Mouse (Mus musculus): Measurements from ENCODE around the gene Zfp524.
A peak's percentile ranks its signal among the peaks of the same experiment; 100 is the strongest.

Gene Zfp524

DNA sequence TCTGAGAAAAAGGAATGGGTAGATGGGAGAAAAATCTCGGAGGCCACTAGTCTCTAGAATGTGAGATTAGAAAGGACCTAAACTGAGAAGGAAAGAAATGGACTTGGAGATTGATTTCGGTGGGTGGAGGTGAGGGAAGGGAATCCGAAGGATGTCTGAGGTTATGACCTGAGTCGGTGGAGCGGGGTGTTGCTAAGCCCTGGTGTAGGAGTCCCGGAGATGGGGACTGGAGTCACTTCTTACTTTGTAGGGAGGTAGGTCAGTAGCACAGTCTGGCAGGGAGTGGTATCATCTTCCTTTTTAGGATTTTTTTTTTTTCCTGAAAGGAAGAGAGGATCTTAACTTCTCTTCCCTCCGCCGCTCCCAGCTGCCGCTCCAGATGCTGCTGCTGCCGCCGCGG lies 38.2 kb downstream of the Zfp524 start:
- DNase-seq = no peak

DNA sequence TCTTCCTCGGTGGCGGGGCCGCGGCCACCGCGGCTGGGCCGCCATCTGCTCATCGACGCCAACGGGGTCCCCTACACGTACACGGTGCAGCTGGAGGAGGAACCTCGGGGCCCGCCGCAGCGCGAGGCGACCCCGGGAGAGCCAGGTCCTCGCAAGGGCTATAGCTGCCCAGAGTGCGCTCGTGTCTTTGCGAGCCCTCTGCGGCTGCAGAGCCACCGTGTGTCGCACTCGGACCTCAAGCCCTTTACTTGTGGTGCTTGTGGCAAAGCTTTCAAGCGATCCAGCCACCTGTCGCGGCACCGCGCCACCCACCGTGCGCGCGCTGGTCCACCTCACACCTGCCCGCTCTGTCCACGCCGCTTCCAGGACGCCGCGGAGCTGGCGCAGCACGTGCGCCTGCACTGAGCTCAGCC lies 38.7 kb downstream of the Zfp524 start:
- peak; percentile 21 for DNase-seq

DNA sequence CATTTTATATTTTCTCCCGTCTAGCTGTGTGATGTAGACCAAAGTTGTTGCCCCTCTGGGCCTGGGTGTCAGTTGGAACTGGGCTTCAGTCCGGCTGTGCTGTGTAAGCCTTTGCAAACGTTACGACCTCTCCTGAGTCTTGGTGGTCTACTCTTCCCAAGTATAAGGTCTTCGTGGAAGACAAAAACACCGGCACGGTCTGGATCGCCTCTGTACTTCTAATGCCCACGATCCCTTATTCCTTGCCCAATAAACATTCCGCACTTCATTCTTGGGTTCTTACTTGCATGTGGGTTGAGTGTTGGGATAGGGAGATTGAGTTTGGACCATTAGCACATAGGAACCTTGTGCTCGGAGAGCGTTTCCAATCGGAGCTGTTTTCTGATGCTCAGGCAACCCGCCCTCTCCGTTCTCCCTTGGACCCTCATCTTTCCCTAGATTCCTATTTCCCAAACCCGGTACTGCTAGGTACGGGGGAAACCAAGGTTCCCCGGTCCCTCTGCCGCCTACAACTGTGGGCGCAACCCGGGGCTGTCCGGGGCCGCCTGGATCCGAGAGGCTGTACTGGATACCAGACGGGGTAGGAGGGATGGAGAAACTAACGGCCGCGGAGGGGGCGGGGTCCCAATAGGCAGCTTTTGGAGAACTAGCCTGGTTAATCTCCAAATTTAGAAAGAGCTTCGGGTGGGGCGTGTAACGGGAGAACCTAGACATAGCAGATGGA lies 39.4 kb downstream of the Zfp524 start:
- DNase-seq = no peak

DNA sequence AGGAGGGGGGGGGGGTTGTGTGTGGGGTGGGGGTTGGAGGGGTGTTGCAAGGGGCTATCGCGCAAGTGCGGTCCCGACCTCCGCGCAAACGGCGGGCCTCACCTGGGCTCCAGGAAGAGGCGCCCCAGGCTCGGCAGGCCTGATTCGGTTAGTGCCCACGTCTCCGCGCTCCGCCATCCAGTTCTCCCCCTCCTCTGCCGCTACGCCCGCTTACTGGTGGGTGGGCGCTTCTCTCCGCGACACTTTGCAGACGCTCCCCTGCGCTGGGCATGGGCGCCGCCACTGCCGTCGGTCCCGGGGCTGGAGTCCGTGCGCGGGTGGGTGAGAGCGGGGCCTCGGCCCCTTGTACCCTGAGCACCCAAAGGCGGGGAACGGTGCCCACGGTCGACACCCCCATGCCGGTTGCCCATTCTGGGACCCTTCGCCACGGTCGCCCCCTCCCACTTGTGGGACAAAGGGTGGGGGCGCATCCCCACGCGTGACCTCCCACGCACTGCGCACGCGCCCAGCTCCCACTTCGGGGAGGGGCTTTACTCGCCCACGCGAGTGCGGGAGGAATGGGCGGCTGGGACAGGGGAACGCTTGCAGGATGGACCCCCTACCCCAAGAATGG lies 42.5 kb downstream of the Zfp524 start:
- DNase-seq = peak; percentile 30

DNA sequence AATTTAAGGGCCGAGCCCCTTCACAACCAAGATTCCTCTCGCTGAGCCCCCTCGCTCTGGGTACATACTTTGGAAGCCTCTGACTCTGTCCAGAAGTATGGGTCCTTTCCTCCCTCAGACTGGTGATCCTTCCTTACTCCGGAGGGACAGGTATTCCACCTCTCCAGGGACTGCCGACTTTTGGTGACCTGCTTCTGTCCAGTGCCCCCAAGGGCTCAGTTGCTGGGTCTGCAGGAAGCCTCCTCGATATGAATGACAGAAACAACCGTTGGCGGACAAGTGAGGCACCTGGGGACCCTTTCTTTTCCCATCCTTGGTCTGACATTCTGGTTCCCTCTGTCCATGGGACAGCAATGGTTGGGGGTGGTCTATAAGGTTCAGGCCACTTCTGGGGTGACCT lies 43.2 kb downstream of the Zfp524 start:
- no peak for DNase-seq

DNA sequence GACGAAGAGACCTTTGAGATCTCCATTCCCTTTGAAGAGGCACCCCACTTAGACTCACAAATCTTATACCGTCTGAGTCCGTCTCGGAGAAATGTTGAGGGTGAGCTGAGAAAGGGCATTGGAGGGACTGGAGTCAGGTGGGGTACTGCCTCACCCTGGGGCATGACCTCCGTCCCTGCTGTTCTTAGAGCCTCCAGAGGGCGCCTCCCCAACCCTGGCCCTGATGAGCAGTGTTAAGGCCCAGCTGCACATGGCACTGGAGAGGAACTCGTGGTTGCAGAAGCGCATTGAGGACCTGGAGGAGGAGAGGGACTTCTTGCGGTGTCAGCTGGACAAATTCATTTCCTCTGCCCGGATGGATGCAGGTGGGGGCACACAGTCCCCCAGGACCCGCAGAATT lies 43.6 kb downstream of the Zfp524 start:
- peak; percentile 11 for DNase-seq

DNA sequence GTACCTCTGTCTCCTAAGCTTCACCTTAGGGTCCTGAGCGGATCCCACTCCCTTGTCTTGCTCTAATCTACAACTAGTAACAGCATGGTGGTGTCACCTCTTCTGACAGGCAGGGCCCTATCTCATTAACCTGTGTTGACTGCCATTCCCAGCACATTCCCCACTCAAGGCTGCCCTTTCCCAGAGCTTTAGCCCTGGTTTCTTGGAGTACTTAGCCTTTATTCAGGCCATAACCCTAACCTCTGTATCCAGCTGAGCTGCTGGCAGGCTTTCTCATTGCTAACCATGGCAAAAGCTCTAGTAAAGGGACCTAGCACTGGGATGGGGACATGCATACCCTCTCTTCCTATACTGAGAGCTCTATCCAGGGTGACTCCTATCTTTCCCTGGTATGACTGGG lies 44.4 kb downstream of the Zfp524 start:
- no peak for DNase-seq

DNA sequence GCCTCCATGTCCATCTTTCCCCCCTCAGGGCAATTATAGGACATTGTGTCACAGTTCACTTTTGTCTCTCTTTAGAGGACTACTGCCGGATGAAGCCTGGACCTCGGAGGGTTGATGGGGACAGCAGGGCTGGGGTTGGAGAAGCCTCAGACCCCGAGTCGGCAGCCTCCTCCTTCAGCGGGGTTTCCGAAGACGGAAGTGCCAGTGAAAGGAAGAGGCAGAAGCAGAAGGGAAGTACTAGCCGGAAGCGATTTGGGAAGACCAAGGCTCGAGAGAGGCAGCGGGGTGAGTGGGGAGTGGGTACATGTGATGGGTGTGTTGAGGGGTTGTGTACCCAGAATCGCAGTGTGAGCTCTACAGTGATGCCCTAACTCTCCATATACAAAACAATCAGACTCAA lies 45.2 kb downstream of the Zfp524 start:
- DNase-seq = no peak

DNA sequence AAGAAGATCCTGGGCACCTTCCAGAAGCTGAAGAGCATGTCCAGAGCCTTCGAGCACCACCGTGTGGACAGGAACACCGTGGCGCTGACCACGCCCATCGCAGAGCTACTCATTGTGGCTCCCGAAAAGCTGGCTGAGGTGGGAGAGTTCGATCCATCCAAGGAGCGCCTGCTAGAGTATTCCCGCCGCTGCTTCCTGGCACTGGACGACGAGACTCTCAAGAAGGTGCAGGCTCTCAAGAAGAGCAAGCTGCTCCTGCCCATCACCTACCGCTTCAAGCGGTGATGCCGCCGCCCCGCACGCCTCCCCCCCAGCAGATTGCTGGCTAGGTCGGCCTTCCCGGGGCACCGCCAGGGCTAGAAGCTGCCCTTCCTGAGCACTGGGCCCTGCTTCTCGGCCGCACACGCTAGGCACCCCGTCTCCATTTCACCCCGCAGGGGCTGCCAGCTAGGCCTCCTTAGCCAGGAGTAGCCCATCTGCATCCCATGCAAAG lies 46.1 kb downstream of the Zfp524 start:
- peak; percentile 89 for DNase-seq

DNA sequence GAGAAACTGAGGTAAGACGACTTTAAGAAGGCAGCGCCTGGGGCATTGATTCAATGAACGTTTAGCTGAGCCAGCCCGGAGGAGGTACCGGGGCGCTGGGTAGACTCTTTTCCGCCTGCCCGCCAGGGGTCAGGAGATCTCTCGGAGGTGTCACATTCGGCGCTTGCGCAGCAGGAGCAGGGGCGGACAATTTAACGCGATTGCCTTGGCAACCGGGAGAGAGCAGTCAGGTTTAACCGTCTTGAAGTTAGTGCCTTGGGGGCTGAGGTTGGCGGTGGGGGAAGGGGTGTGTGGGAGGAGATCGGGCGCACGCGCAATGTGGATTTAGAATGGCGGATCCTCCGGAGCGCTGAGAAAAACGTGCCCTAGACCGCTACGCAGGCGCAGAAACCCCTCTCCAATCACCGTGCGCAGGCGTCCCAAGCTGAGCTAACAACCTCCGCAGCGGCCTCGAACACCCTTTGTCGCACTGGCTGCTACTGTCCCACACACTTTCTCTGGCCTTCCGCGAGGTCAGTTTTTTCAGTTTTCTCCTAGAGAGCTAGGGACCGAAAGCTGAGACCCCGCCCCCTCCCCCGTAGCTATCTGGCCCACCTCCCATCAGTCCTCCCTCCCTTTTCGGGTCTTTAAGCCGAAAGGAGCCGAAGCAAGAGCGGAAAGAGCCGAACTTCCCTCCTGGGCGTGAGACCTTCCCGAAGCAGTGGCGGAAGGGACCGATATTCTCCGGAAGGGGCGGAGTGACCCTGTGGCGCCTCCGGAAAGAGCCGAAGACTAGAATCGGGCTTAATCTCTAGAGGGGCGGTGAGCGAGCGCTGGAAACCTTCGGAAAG lies 46.9 kb downstream of the Zfp524 start:
- DNase-seq = peak; percentile 99

DNA sequence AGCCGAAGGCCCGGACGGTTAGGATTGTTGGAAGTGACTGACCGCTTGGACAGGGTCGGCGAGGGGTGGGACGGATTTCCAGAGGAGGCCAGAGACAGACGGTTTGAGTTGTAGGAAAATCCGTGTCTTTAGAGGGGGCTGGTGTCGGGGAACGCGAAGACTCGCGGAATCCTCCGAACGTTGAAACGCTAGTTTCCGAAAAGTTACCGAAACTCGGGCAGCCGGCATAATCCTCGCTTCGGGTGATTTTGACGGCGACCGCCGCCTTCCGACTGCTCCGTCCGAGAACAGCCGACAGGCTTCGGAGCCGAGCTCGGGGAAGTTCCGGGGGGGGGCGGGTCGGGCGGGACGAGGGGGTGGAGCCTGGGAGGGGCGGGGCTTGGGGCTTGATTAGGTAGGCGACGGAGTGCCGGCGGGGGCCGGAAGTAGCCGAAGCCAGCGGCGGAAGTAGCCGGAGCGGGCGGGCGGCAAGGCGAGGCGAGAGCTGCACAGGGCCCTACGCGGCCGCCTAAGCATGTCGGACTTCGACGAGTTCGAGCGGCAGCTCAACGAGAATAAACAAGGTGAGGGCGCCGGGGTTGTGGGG lies 47.7 kb downstream of the Zfp524 start, which contains the start of gene U2af2:
TSS of gene U2af2 (plus strand) at position 370 of the 586 bp plus-strand sequence.
- peak; percentile 97 for DNase-seq

DNA sequence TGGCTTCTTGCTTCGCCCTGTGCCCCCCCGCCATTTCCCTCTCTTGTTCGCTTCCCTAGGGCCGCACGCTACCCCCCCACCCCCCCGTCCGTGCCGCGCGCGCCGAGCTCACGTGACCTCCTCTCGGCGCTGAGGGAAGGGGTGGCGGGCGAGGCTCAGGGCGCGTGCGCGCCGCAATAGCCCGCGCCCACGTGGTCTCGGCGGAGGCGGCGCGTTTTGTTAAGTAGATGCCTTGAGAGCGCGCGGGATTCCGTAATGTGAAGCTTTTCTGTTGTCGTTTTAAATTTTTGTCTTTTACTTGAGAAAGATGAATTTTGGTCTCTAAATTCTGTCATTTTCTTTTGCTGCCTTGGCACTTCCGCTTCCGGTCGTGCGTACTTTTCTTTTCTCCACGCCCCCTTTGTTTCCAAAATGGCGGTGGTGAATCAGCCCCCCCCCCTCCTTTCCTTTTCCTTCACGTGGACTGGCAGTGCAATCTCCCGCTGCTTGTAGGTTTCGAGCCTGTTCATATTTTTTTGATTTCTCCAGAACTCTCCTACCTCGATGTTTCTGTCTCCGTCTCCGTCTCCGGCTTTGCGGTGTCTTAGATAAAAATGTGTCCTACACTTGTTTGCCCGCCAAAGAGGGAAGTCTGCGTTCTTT lies 48.3 kb downstream of the Zfp524 start:
- DNase-seq = peak; percentile 82

DNA sequence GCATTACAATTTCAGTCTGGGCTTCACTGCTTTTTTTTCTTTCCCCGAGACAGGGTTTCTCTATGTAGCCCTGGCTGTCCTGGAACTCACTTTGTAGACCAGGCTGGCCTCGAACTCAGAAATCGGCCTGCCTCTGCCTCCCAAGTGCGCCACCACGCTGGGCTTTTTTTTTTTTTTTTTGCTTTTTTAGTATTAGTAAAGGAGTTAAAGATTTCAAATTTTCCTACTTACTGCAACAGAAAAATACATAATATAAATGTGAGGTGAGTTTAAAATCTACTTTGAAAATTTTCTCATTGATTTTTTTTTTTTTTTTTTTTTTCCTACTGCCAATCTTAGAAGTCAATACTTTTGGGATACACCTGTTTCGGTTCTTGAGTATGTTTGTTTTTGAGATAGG lies 50.7 kb downstream of the Zfp524 start:
- no peak for DNase-seq
